Mouse (Mus musculus) left cerebral cortex, postnatal 14 days (tissue): ENCODE measurements around the gene Isoc2b. TPM values are rescaled to one million over a fixed set of nuclear protein-coding genes. Genes with fewer than 3 reads are reported as not detected.
"Not testable (repeated sequence)": the region's sequence is repeated elsewhere in the genome, so short reads cannot be mapped to it uniquely, and the experiment has no call there.

Source experiments
- DNase-seq, 2 experiments: peaks; one replicate each; pipeline ENCODE4 v3.0.0; 2021 to 2022; ENCODE audit warnings: low spot score in 2 of 2, mixed read lengths in 1 of 2
- intact Hi-C: fragments of 180-260 bp; cut with DNase I; formaldehyde crosslinking; loops from one replicate; pipeline ENCODE4 v1.15.1; 2025
- total RNA-seq, 2 experiments: library from RNA; stranded (reverse); gene quantifications; 2 replicates each; pipeline ENCODE4 v1.2.3; 2021

Gene Isoc2b
- total RNA-seq, 2 experiments from 2014 or later = 4.6 to 5.0 TPM

- intact Hi-C loops = loop anchor here (5.0 kb wide), 1 partner anchor 79 kb away; the partner anchor contains the start of gene Nat14
- DNase-seq = peak; percentile 88
Measured at GRCm38 (mm10) chr7:4843604-4844244, 26.3 kb downstream of the Isoc2b start.

GRCm38 (mm10) chr7:4842634-4843131 is 27.4 kb downstream of the Isoc2b start:
- DNase-seq = peak; percentile 58 to 79
- intact Hi-C loops = loop anchor here (5.0 kb wide), 1 partner anchor 80 kb away; the partner anchor contains the start of gene Nat14

- intact Hi-C loops = loop anchor here (5.0 kb wide), 1 partner anchor 80 kb away; the partner anchor contains the start of gene Nat14
- DNase-seq = peak; percentile 45 to 66
Measured at GRCm38 (mm10) chr7:4842077-4842476, 28.0 kb downstream of the Isoc2b start.

- DNase-seq = no peak
- intact Hi-C loops = no loop called here
Measured at GRCm38 (mm10) chr7:4837639-4838038, 32.4 kb downstream of the Isoc2b start.

GRCm38 (mm10) chr7:4836351-4836792 is 33.7 kb downstream of the Isoc2b start:
- intact Hi-C loops = no loop called here
- peak; percentile 56 to 59 for DNase-seq

- DNase-seq = no peak
- intact Hi-C loops = no loop called here
Measured at GRCm38 (mm10) chr7:4835631-4836327, 34.3 kb downstream of the Isoc2b start.

GRCm38 (mm10) chr7:4830476-4830875 is 39.6 kb downstream of the Isoc2b start:
- no peak for DNase-seq
- intact Hi-C loops = no loop called here

- DNase-seq = no peak
- intact Hi-C loops = no loop called here
Measured at GRCm38 (mm10) chr7:4825365-4825764, 44.7 kb downstream of the Isoc2b start.

GRCm38 (mm10) chr7:4822162-4822907 is 47.7 kb downstream of the Isoc2b start:
- intact Hi-C loops = no loop called here
- DNase-seq = no peak

GRCm38 (mm10) chr7:4821690-4822089 is 48.4 kb downstream of the Isoc2b start:
- peak in 1 of 2 experiments; percentile 63 for DNase-seq
- intact Hi-C loops = no loop called here

- intact Hi-C loops, DNase-seq: not testable (repeated sequence)
Measured at GRCm38 (mm10) chr7:4820925-4821324, 49.1 kb downstream of the Isoc2b start.

- DNase-seq = no peak
- intact Hi-C loops = no loop called here
Measured at GRCm38 (mm10) chr7:4816559-4816958, 53.5 kb downstream of the Isoc2b start.

GRCm38 (mm10) chr7:4813105-4813791 is 56.8 kb downstream of the Isoc2b start:
- no peak for DNase-seq
- intact Hi-C loops = no loop called here

GRCm38 (mm10) chr7:4812303-4813104 is 57.6 kb downstream of the Isoc2b start, which contains the start of gene Ube2s:
Gene Ube2s (minus strand): TSS chr7:4812590.
- intact Hi-C loops = no loop called here
- peak; percentile 98 to 99 for DNase-seq

GRCm38 (mm10) chr7:4811842-4812302 is 58.2 kb downstream of the Isoc2b start:
- DNase-seq = peak in 1 of 2 experiments; percentile 40
- intact Hi-C loops = no loop called here

GRCm38 (mm10) chr7:4811131-4811530 is 58.9 kb downstream of the Isoc2b start:
- DNase-seq, intact Hi-C loops: not testable (repeated sequence)

- peak in 1 of 2 experiments; percentile 58 for DNase-seq
- intact Hi-C loops = loop anchor here (5.0 kb wide), 2 partner anchors 114 to 249 kb away; partner anchors contain the start of gene Brsk1
Measured at GRCm38 (mm10) chr7:4806716-4807115, 63.3 kb downstream of the Isoc2b start.

GRCm38 (mm10) chr7:4802247-4802646 is 67.8 kb downstream of the Isoc2b start:
- intact Hi-C loops = no loop called here
- no peak for DNase-seq
